Mouse (Mus musculus): Measurements from ENCODE around the gene Cbx4. TPM values are rescaled to one million over a fixed set of nuclear protein-coding genes. Genes with fewer than 3 reads are reported as not detected.

Cbx4 gene
- polyA plus RNA-seq, 1 experiment from 2014 or later: 10.1 TPM

DNA sequence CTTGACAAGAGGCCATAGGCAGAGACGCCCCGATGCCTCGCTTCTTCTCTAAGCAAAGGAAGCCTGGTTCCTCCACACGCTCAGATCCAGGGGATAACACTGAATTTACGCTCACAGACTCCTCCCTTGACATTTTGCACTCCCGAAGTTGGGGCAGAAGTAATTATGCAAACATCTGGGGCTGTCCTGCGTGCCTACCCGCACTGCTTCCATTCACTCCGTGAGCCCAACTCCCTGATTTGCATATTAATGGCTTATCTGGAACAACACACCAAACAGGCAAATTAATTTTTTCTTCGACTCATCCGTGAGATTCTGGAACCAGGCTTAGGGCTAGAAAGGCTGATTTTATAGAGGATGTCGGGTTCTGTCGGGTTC is 37.9 kb downstream of the Cbx4 start:
- Histone ChIP-seq H3K27me3 (ENCODE audit: control insufficient read depth, insufficient read depth, low read length) (peaks cover 95% of the 10 kb centered on the region), H3K4me3 (replicated peaks; ENCODE audit: low read length) (no peak overlapping the region), H3K4me2 (ENCODE audit: low read depth, low read length) (no peak overlapping the region), H3K36me3 (ENCODE audit: control insufficient read depth, insufficient read depth, low read length) (no peaks in the 10 kb centered on the region), H3K9me3 (replicated peaks; ENCODE audit: control insufficient read depth, low read length) (no peaks in the 10 kb centered on the region), H3K4me1 (ENCODE audit: control insufficient read depth, insufficient read depth, low read length) (peaks cover 31% of the 10 kb centered on the region), H3K9ac (ENCODE audit: low read length) (no peak overlapping the region), H3K27ac (ENCODE audit: low read length) (no peak overlapping the region)
- 1% methylated on average over 13 of the region's 13 CpGs for WGBS
- ATAC-seq (ENCODE audit: insufficient read depth, low FRiP score): no peak

GRCm38 (mm10) chr11:119047261-119048132 is 38.5 kb downstream of the Cbx4 start:
- no peaks in the 10 kb centered on the region for H3K36me3 ChIP-seq (ENCODE audit: control insufficient read depth, insufficient read depth, low read length)
- no peak overlapping the region for H3K27ac ChIP-seq (ENCODE audit: low read length)
- peak overlapping the region; percentile 28 for H3K4me3 ChIP-seq (replicated peaks; ENCODE audit: low read length)
- H3K4me2 ChIP-seq (ENCODE audit: low read depth, low read length): peak overlapping the region; percentile 46
- H3K9ac ChIP-seq (ENCODE audit: low read length): no peak overlapping the region
- ATAC-seq (ENCODE audit: insufficient read depth, low FRiP score): no peak
- WGBS: 1% methylated on average over 43 of the region's 43 CpGs
- H3K9me3 ChIP-seq (replicated peaks; ENCODE audit: control insufficient read depth, low read length): no peaks in the 10 kb centered on the region
- H3K27me3 ChIP-seq (ENCODE audit: control insufficient read depth, insufficient read depth, low read length): peaks cover 95% of the 10 kb centered on the region
- peaks cover 32% of the 10 kb centered on the region for H3K4me1 ChIP-seq (ENCODE audit: control insufficient read depth, insufficient read depth, low read length)

- Histone ChIP-seq H3K9me3 (replicated peaks; ENCODE audit: control insufficient read depth, low read length) (no peaks in the 10 kb centered on the region), H3K4me3 (replicated peaks; ENCODE audit: low read length) (peak overlapping the region; percentile 28), H3K27ac (ENCODE audit: low read length) (no peak overlapping the region), H3K36me3 (ENCODE audit: control insufficient read depth, insufficient read depth, low read length) (no peaks in the 10 kb centered on the region), H3K9ac (ENCODE audit: low read length) (no peak overlapping the region; the same call in 1 of the 2 replicates), H3K4me2 (ENCODE audit: low read depth, low read length) (peak overlapping the region; percentile 46), H3K4me1 (ENCODE audit: control insufficient read depth, insufficient read depth, low read length) (peaks cover 33% of the 10 kb centered on the region), H3K27me3 (ENCODE audit: control insufficient read depth, insufficient read depth, low read length) (peaks cover 92% of the 10 kb centered on the region)
- peak; percentile 49 for ATAC-seq (ENCODE audit: insufficient read depth, low FRiP score)
- 2% methylated on average over 39 of the region's 39 CpGs for WGBS
Measured at GRCm38 (mm10) chr11:119046601-119047245, 39.3 kb downstream of the Cbx4 start.

- Histone ChIP-seq H3K4me1 (ENCODE audit: control insufficient read depth, insufficient read depth, low read length) (peaks cover 42% of the 10 kb centered on the region), H3K9me3 (replicated peaks; ENCODE audit: control insufficient read depth, low read length) (no peaks in the 10 kb centered on the region), H3K9ac (ENCODE audit: low read length) (peak overlapping the region; percentile 28; the same call in 1 of the 2 replicates), H3K36me3 (ENCODE audit: control insufficient read depth, insufficient read depth, low read length) (no peaks in the 10 kb centered on the region), H3K4me3 (replicated peaks; ENCODE audit: low read length) (peak overlapping the region; percentile 9), H3K27ac (ENCODE audit: low read length) (no peak overlapping the region), H3K27me3 (ENCODE audit: control insufficient read depth, insufficient read depth, low read length) (peaks cover 79% of the 10 kb centered on the region), H3K4me2 (ENCODE audit: low read depth, low read length) (peak overlapping the region; percentile 35)
- no peak for ATAC-seq (ENCODE audit: insufficient read depth, low FRiP score)
- WGBS: 3% methylated on average over 41 of the region's 41 CpGs
Measured at GRCm38 (mm10) chr11:119044551-119045337, 41.3 kb downstream of the Cbx4 start.

DNA sequence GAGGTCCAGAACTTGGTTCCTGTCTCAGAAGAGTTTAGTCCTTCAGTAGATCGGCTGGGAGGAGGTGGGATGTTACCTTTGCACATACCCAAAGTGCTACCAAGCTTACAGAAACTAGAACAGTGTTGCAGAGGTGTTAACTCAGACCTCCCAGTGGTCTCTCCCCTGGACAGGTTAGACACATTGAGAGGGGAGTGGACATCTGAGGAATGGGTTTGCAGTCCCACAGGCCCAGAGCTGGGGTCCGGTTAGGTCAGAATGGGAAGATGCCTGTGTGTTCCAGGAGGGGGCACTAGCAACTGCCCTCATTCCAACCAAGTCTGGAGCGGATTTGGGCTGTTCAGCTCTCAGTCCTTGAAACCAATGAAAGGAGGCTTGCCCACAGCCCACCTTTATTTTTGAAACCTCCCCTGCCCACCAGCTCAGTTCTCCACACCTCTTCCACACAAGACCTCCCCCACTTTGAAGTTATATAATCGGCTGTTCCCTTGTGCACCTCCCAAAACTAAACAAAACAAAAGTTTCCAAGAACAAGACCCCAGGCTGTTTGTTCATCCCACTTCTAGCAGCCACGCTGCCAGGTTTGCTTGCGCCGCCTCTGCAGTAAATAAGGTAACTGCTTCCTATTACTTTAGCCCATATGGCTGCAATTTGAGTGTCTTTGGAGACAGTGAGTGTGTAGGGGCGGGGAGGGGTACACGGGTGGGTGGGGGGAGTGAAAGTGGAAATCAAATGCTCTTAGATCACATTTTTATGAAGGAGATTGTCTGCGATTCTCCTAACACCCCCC is 42.1 kb downstream of the Cbx4 start:
- Histone ChIP-seq H3K36me3 (ENCODE audit: control insufficient read depth, insufficient read depth, low read length) (no peaks in the 10 kb centered on the region), H3K4me3 (replicated peaks; ENCODE audit: low read length) (no peak overlapping the region), H3K4me1 (ENCODE audit: control insufficient read depth, insufficient read depth, low read length) (peaks cover 50% of the 10 kb centered on the region), H3K27ac (ENCODE audit: low read length) (no peak overlapping the region), H3K4me2 (ENCODE audit: low read depth, low read length) (no peak overlapping the region), H3K27me3 (ENCODE audit: control insufficient read depth, insufficient read depth, low read length) (peaks cover 75% of the 10 kb centered on the region), H3K9me3 (replicated peaks; ENCODE audit: control insufficient read depth, low read length) (no peaks in the 10 kb centered on the region), H3K9ac (ENCODE audit: low read length) (no peak overlapping the region)
- WGBS: 7% methylated on average over 10 of the region's 10 CpGs
- no peak for ATAC-seq (ENCODE audit: insufficient read depth, low FRiP score)

DNA sequence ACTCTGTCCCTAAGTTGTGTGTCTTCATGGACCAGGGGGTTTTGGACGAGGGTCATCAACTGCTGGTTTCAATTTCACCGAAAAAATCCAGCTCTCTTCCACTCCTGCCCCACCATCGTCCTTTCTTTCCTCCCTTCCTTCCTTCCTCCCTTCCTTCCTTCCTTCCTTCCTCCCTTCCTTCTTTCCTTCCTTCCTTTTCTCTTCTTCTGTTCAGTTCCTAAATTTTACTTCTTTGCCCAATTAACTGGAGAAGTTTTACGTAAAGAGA is 42.8 kb downstream of the Cbx4 start:
- H3K27me3 ChIP-seq (ENCODE audit: control insufficient read depth, insufficient read depth, low read length): peaks cover 75% of the 10 kb centered on the region
- H3K9me3 ChIP-seq (replicated peaks; ENCODE audit: control insufficient read depth, low read length): no peaks in the 10 kb centered on the region
- no peak overlapping the region for H3K9ac ChIP-seq (ENCODE audit: low read length)
- no peak overlapping the region for H3K4me2 ChIP-seq (ENCODE audit: low read depth, low read length)
- no peak overlapping the region for H3K4me3 ChIP-seq (replicated peaks; ENCODE audit: low read length)
- WGBS: 8% methylated on average over 4 of the region's 4 CpGs
- H3K36me3 ChIP-seq (ENCODE audit: control insufficient read depth, insufficient read depth, low read length): no peaks in the 10 kb centered on the region
- no peak for ATAC-seq (ENCODE audit: insufficient read depth, low FRiP score)
- H3K4me1 ChIP-seq (ENCODE audit: control insufficient read depth, insufficient read depth, low read length): peaks cover 50% of the 10 kb centered on the region
- no peak overlapping the region for H3K27ac ChIP-seq (ENCODE audit: low read length)

DNA sequence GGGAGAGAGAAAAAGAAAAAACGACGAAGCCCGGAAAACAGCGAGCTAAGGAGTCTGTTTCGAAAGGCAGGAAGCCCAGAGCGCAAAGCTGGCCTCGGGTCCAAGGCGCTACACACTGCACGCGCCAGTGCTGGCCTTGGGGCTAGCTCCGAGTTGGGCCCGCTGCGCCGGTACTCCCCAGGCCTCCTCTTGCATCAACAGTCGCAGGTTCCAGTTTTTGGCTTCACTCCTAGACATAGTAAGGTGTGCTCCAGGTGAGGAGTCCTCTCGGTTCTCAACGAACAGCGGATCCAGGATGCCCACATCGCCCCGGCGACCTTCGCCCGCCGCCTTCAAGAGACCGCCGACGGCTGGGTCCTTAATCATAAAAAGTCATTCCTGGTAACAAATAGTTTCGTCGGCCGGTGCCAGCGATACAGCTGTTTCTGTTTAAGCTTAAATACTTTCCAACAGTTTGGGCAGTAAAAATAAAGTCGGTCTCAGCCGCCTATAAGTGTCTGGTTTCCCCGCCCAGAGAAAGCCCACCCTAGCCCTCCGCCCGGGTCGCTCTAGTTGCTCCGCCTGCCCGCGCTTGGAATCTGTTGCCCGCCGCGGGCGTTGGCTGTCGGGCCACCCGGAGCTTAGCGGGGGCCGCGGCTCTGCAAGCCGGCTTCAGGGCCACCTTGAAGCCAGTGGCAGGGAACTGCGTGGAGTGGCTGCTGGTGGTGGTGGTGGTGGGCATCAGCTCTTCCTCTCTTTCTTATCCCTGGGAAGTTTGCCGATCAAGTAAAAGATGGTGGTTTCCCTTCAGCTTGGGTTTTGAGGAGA is 43.4 kb downstream of the Cbx4 start:
- no peaks in the 10 kb centered on the region for H3K36me3 ChIP-seq (ENCODE audit: control insufficient read depth, insufficient read depth, low read length)
- WGBS: 1% methylated on average over 52 of the region's 52 CpGs
- 0 out of 2 replicates have a peak overlapping the region, but pooled peaks have one; percentile 5 for H3K9ac ChIP-seq (ENCODE audit: low read length)
- H3K27ac ChIP-seq (ENCODE audit: low read length): no peak overlapping the region
- no peak overlapping the region; the same call in 1 of the 2 replicates for H3K4me3 ChIP-seq (replicated peaks; ENCODE audit: low read length)
- no peak for ATAC-seq (ENCODE audit: insufficient read depth, low FRiP score)
- H3K4me1 ChIP-seq (ENCODE audit: control insufficient read depth, insufficient read depth, low read length): peaks cover 55% of the 10 kb centered on the region
- peak overlapping the region; percentile 19; the same call in 1 of the 2 replicates for H3K4me2 ChIP-seq (ENCODE audit: low read depth, low read length)
- no peaks in the 10 kb centered on the region for H3K9me3 ChIP-seq (replicated peaks; ENCODE audit: control insufficient read depth, low read length)
- peaks cover 75% of the 10 kb centered on the region for H3K27me3 ChIP-seq (ENCODE audit: control insufficient read depth, insufficient read depth, low read length)

All from stomach, embryonic 16.5 days (tissue).